Mouse (Mus musculus) limb, embryonic 14.5 days (tissue): Measurements from ENCODE around the gene Ywhae. TPM values are rescaled to one million over a fixed set of nuclear protein-coding genes. Genes with fewer than 3 reads are reported as not detected.

Experiments used
- ATAC-seq: fragments of 200-750 bp; cut with Nextera tagmentation; 2 replicates; pipeline ENCODE4 v1.8.0; 2017; ENCODE audit warnings: low read depth, moderate number of reproducible peaks, moderate TSS enrichment; ENCODE audit not compliant: low FRiP score
- DNase-seq: peaks from one replicate; pipeline ENCODE4 v3.0.0-alpha.2; 2015; ENCODE audit warnings: low spot score
- H3K27ac ChIP-seq: fragments of 300-500 bp; sonication (generic); replicated peaks from 2 replicates; pipeline ENCODE4 v1.5.1; 2014; ENCODE audit warnings: low read depth, mild to moderate bottlenecking, low read length, moderate library complexity, mixed read lengths
- H3K27me3 ChIP-seq: fragments of 300-500 bp; sonication (generic); 2 replicates; pipeline ENCODE4 v1.6.1; 2014; ENCODE audit warnings: low read length, mixed read lengths; ENCODE audit not compliant: control insufficient read depth, insufficient read depth
- H3K36me3 ChIP-seq: fragments of 300-500 bp; sonication (generic); 2 replicates; pipeline ENCODE4 v1.6.1; 2014; ENCODE audit warnings: mild to moderate bottlenecking, low read length, moderate library complexity, mixed read lengths; ENCODE audit not compliant: control insufficient read depth, insufficient read depth
- H3K4me1 ChIP-seq: fragments of 300-500 bp; sonication (generic); 2 replicates; pipeline ENCODE4 v1.6.1; 2014; ENCODE audit warnings: antibody characterized with exemption, low read length, mixed read lengths; ENCODE audit not compliant: control insufficient read depth, insufficient read depth
- H3K4me2 ChIP-seq: fragments of 300-500 bp; sonication (generic); replicated peaks from 2 replicates; pipeline ENCODE4 v1.6.1; 2014; ENCODE audit warnings: low read depth, mild to moderate bottlenecking, low read length, moderate library complexity; ENCODE audit not compliant: severe bottlenecking
- H3K4me3 ChIP-seq: fragments of 300-500 bp; sonication (generic); replicated peaks from 2 replicates; pipeline ENCODE4 v1.5.1; 2014; ENCODE audit warnings: low read length
- H3K9ac ChIP-seq: fragments of 300-500 bp; sonication (generic); 2 replicates; pipeline ENCODE4 v1.6.1; 2014; ENCODE audit warnings: mild to moderate bottlenecking, low read depth, low read length, moderate library complexity; ENCODE audit not compliant: severe bottlenecking
- H3K9me3 ChIP-seq: fragments of 300-500 bp; sonication (generic); 2 replicates; pipeline ENCODE4 v1.6.1; 2016; ENCODE audit warnings: low read length; ENCODE audit not compliant: control insufficient read depth
- POLR2A ChIP-seq: fragments of 200-500 bp; IDR thresholded peaks from 2 replicates; pipeline ENCODE4 v1.8.0; 2012; ENCODE audit warnings: inconsistent platforms, mild to moderate bottlenecking, moderate library complexity, borderline replicate concordance; ENCODE audit not compliant: insufficient read depth, insufficient read length; ENCODE audit errors: extremely low read depth
- WGBS: fragments of 180-500 bp; shearing (Covaris S2); extraction: QIAGEN DNeasy Blood & Tissue Kit; methylation state at CpG from one replicate; pipeline ENCODE4 v1.1.7; 2014; 5-methylcytosine and 5-hydroxymethylcytosine counted together
- polyA plus RNA-seq, 2 experiments: library from polyadenylated mRNA; depleted of rRNA in 1 of 2; stranded (reverse) in 1 of 2; unstranded in 1 of 2; fragments of >200 nt; fragmentation: Nextera tagmentation in 1 of 2; extraction: Ambion mirVana in 1 of 2; gene quantifications; 2 replicates each; pipeline versions ENCODE4 v1.2.1 to v1.2.3; 2012 to 2014

Gene Ywhae
- polyA plus RNA-seq, 2 experiments: 629 to 772 TPM

- H3K27ac ChIP-seq: no peak overlapping the region; the same call in 1 of the 2 replicates
- H3K9ac ChIP-seq: no peak overlapping the region
- no peak for TF ChIP-seq POLR2A
- DNase-seq (no peak), ATAC-seq (peak; percentile 67)
- H3K4me3 ChIP-seq: no peak overlapping the region
- H3K9me3 ChIP-seq: no peaks in the 10 kb centered on the region
- H3K27me3 ChIP-seq: no peaks in the 10 kb centered on the region
- 60% methylated on average over 10 of the region's 10 CpGs for WGBS
- H3K4me2 ChIP-seq: no peak overlapping the region
- H3K4me1 ChIP-seq: peaks cover 22% of the 10 kb centered on the region
- no peaks in the 10 kb centered on the region for H3K36me3 ChIP-seq
Measured at GRCm38 (mm10) chr11:75813085-75813484, 80.4 kb downstream of the Ywhae start.

Other genes with a start within 250 kb of the Ywhae start
- gene Prpf8, start 246.1 kb upstream of the Ywhae start, polyA plus RNA-seq (2012; rRNA removed): 123 and 136 TPM in 2 replicates
- 85.9 and 92.5 TPM in 2 replicates for gene Prpf8, start 246.1 kb upstream of the Ywhae start, polyA plus RNA-seq (2014; fragmentation: Nextera tagmentation; extraction: Ambion mirVana)
- 0.98 and 0.99 TPM in 2 replicates for gene Rilp, start 222.8 kb upstream of the Ywhae start, polyA plus RNA-seq (2012; rRNA removed)
- gene Rilp, start 222.8 kb upstream of the Ywhae start, polyA plus RNA-seq (2014; fragmentation: Nextera tagmentation; extraction: Ambion mirVana): 0.36 and 0.58 TPM in 2 replicates
- gene Scarf1, start 219.3 kb upstream of the Ywhae start, polyA plus RNA-seq (2012; rRNA removed): 8.5 and 11.2 TPM in 2 replicates
- 5.4 and 6.0 TPM in 2 replicates for gene Scarf1, start 219.3 kb upstream of the Ywhae start, polyA plus RNA-seq (2014; fragmentation: Nextera tagmentation; extraction: Ambion mirVana)
- gene Slc43a2, start 201.2 kb upstream of the Ywhae start, polyA plus RNA-seq (2012; rRNA removed): 5.8 and 6.8 TPM in 2 replicates
- gene Slc43a2, start 201.2 kb upstream of the Ywhae start, polyA plus RNA-seq (2014; fragmentation: Nextera tagmentation; extraction: Ambion mirVana): 3.5 and 3.8 TPM in 2 replicates
- 75.7 and 80.3 TPM in 2 replicates for gene Pitpna, start 144.8 kb upstream of the Ywhae start, polyA plus RNA-seq (2012; rRNA removed)
- 78.6 and 80.4 TPM in 2 replicates for gene Pitpna, start 144.8 kb upstream of the Ywhae start, polyA plus RNA-seq (2014; fragmentation: Nextera tagmentation; extraction: Ambion mirVana)
- 32.0 and 35.2 TPM in 2 replicates for gene Inpp5k, start 101.9 kb upstream of the Ywhae start, polyA plus RNA-seq (2012; rRNA removed)
- gene Inpp5k, start 101.9 kb upstream of the Ywhae start, polyA plus RNA-seq (2014; fragmentation: Nextera tagmentation; extraction: Ambion mirVana): 24.6 and 30.4 TPM in 2 replicates
- gene Myo1c, start 82.4 kb upstream of the Ywhae start, polyA plus RNA-seq (2012; rRNA removed): 53.4 and 54.2 TPM in 2 replicates
- gene Myo1c, start 82.4 kb upstream of the Ywhae start, polyA plus RNA-seq (2014; fragmentation: Nextera tagmentation; extraction: Ambion mirVana): 44.2 and 44.3 TPM in 2 replicates
- gene Crk, start 53.6 kb upstream of the Ywhae start, polyA plus RNA-seq (2012; rRNA removed): 78.2 and 84.3 TPM in 2 replicates
- 103 and 110 TPM in 2 replicates for gene Crk, start 53.6 kb upstream of the Ywhae start, polyA plus RNA-seq (2014; fragmentation: Nextera tagmentation; extraction: Ambion mirVana)
- gene Doc2b, start 63.2 kb downstream of the Ywhae start, polyA plus RNA-seq (2012; rRNA removed): 3.8 and 3.9 TPM in 2 replicates
- gene Doc2b, start 63.2 kb downstream of the Ywhae start, polyA plus RNA-seq (2014; fragmentation: Nextera tagmentation; extraction: Ambion mirVana): 1.6 and 1.7 TPM in 2 replicates
- gene Rph3al, start 205.6 kb downstream of the Ywhae start, polyA plus RNA-seq (2012; rRNA removed): 2.4 and 2.6 TPM in 2 replicates
- gene Rph3al, start 205.6 kb downstream of the Ywhae start, polyA plus RNA-seq (2014; fragmentation: Nextera tagmentation; extraction: Ambion mirVana): 2.2 and 2.6 TPM in 2 replicates